Mouse (Mus musculus): ENCODE results near the gene Pom121l2. TPM values are rescaled to one million over a fixed set of nuclear protein-coding genes. Genes with fewer than 3 reads are reported as not detected.

Pom121l2 gene
- polyA plus RNA-seq, 1 experiment from 2014 or later: not detected

DNA sequence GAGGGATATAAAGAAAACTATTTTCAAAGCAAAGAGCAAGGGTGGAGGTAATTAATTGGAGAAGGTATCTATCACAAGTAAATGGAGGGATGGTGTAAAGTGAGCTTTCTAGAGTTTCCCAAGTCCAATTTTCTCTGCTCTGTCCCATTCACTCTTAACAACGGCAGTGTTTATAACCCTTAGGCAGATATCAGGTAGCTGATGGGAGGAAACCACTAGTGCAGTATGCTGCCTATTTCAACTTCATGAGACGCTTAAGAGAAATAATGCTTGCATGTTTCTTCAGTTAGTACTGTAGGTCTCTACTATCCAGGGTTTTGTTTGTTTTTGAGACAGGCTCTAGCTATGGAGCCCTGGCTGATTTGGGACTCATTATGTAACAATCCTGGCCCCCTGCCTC lies 56.4 kb downstream of the Pom121l2 start:
- Histone ChIP-seq H3K36me3 (no peaks in the 10 kb centered on the region), H3K4me1 (peaks cover 30% of the 10 kb centered on the region), H3K27ac (replicated peaks) (no peak overlapping the region), H3K27me3 (replicated peaks) (no peaks in the 10 kb centered on the region), H3K9me3 (replicated peaks) (no peaks in the 10 kb centered on the region), H3K4me2 (no peak overlapping the region), H3K4me3 (replicated peaks) (no peak overlapping the region), H3K9ac (replicated peaks) (no peak overlapping the region)
- no peak for ATAC-seq (ENCODE audit: low FRiP score)
- WGBS: 70% methylated on average over 2 of the region's 2 CpGs

Small RNAs within 50 kb of the gene (microRNA-seq; reads per million reads assigned to microRNA genes)
- gene Gm44390: not detected

Other genes starting within 250 kb of the Pom121l2 start
- gene Hist1h4j, start 246.1 kb upstream of the Pom121l2 start, polyA plus RNA-seq (2015; fragmentation: Nextera tagmentation; extraction: Ambion mirVana): 0.45 and 0.56 TPM in 2 replicates
- 2.2 and 2.7 TPM in 2 replicates for gene Hist1h4k, start 230.7 kb upstream of the Pom121l2 start, polyA plus RNA-seq (2015; fragmentation: Nextera tagmentation; extraction: Ambion mirVana)
- gene Hist1h2ak, start 227.4 kb upstream of the Pom121l2 start, polyA plus RNA-seq (2015; fragmentation: Nextera tagmentation; extraction: Ambion mirVana): 5.6 and 7.7 TPM in 2 replicates
- gene Hist1h2bn, start 227.1 kb upstream of the Pom121l2 start, polyA plus RNA-seq (2015; fragmentation: Nextera tagmentation; extraction: Ambion mirVana): not detected in 2 replicates
- gene Hist1h1b, start 200.6 kb upstream of the Pom121l2 start, polyA plus RNA-seq (2015; fragmentation: Nextera tagmentation; extraction: Ambion mirVana): 2.2 and 5.8 TPM in 2 replicates
- 20.1 and 38.6 TPM in 2 replicates for gene Hist1h3i, start 197.8 kb upstream of the Pom121l2 start, polyA plus RNA-seq (2015; fragmentation: Nextera tagmentation; extraction: Ambion mirVana)
- 4.1 TPM in 1 of 2 replicates, not detected in the other for gene Hist1h2an, start 194.0 kb upstream of the Pom121l2 start, polyA plus RNA-seq (2015; fragmentation: Nextera tagmentation; extraction: Ambion mirVana)
- gene Hist1h2bp, start 193.7 kb upstream of the Pom121l2 start, polyA plus RNA-seq (2015; fragmentation: Nextera tagmentation; extraction: Ambion mirVana): 0.56 and 1.8 TPM in 2 replicates
- gene Hist1h2bq, start 171.0 kb upstream of the Pom121l2 start, polyA plus RNA-seq (2015; fragmentation: Nextera tagmentation; extraction: Ambion mirVana): 3.9 and 10.2 TPM in 2 replicates
- gene Hist1h2ao, start 170.7 kb upstream of the Pom121l2 start, polyA plus RNA-seq (2015; fragmentation: Nextera tagmentation; extraction: Ambion mirVana): 1.5 TPM in 1 of 2 replicates, not detected in the other
- not detected in 2 replicates for gene Hist1h4m, start 169.4 kb upstream of the Pom121l2 start, polyA plus RNA-seq (2015; fragmentation: Nextera tagmentation; extraction: Ambion mirVana)
- 3.9 and 6.9 TPM in 2 replicates for gene Hist1h4n, start 149.0 kb upstream of the Pom121l2 start, polyA plus RNA-seq (2015; fragmentation: Nextera tagmentation; extraction: Ambion mirVana)
- 380 and 932 TPM in 2 replicates for gene Hist1h2ap, start 147.7 kb upstream of the Pom121l2 start, polyA plus RNA-seq (2015; fragmentation: Nextera tagmentation; extraction: Ambion mirVana)
- 3.4 and 10.4 TPM in 2 replicates for gene Hist1h2br, start 147.5 kb upstream of the Pom121l2 start, polyA plus RNA-seq (2015; fragmentation: Nextera tagmentation; extraction: Ambion mirVana)
- gene Zfp184, start 36.1 kb upstream of the Pom121l2 start, polyA plus RNA-seq (2015; fragmentation: Nextera tagmentation; extraction: Ambion mirVana): 10.3 and 11.5 TPM in 2 replicates
- 0.09 and 167 TPM in 2 replicates for gene Prss16, start 28.5 kb downstream of the Pom121l2 start, polyA plus RNA-seq (2015; fragmentation: Nextera tagmentation; extraction: Ambion mirVana)
- gene Hist1h2ah, start 54.4 kb downstream of the Pom121l2 start, polyA plus RNA-seq (2015; fragmentation: Nextera tagmentation; extraction: Ambion mirVana): 4.5 TPM in 1 of 2 replicates, not detected in the other
- 0.97 and 2.2 TPM in 2 replicates for gene Hist1h2bk, start 54.7 kb downstream of the Pom121l2 start, polyA plus RNA-seq (2015; fragmentation: Nextera tagmentation; extraction: Ambion mirVana)
- gene Hist1h4i, start 60.2 kb downstream of the Pom121l2 start, polyA plus RNA-seq (2015; fragmentation: Nextera tagmentation; extraction: Ambion mirVana): 4.8 and 8.5 TPM in 2 replicates
- gene Hist1h2ag, start 61.8 kb downstream of the Pom121l2 start, polyA plus RNA-seq (2015; fragmentation: Nextera tagmentation; extraction: Ambion mirVana): 3.0 and 13.9 TPM in 2 replicates
- 2.0 and 7.2 TPM in 2 replicates for gene Hist1h2bj, start 62.0 kb downstream of the Pom121l2 start, polyA plus RNA-seq (2015; fragmentation: Nextera tagmentation; extraction: Ambion mirVana)
- gene Vmn1r188, start 103.2 kb downstream of the Pom121l2 start, polyA plus RNA-seq (2015; fragmentation: Nextera tagmentation; extraction: Ambion mirVana): not detected in 2 replicates
- gene Vmn1r189, start 124.6 kb downstream of the Pom121l2 start, polyA plus RNA-seq (2015; fragmentation: Nextera tagmentation; extraction: Ambion mirVana): not detected in 2 replicates
- not detected in 2 replicates for gene Vmn1r191, start 202.8 kb downstream of the Pom121l2 start, polyA plus RNA-seq (2015; fragmentation: Nextera tagmentation; extraction: Ambion mirVana)
- not detected in 2 replicates for gene Vmn1r192, start 209.9 kb downstream of the Pom121l2 start, polyA plus RNA-seq (2015; fragmentation: Nextera tagmentation; extraction: Ambion mirVana)
- gene Vmn1r193, start 242.0 kb downstream of the Pom121l2 start, polyA plus RNA-seq (2015; fragmentation: Nextera tagmentation; extraction: Ambion mirVana): not detected in 2 replicates